In the genomic region with DNA sequence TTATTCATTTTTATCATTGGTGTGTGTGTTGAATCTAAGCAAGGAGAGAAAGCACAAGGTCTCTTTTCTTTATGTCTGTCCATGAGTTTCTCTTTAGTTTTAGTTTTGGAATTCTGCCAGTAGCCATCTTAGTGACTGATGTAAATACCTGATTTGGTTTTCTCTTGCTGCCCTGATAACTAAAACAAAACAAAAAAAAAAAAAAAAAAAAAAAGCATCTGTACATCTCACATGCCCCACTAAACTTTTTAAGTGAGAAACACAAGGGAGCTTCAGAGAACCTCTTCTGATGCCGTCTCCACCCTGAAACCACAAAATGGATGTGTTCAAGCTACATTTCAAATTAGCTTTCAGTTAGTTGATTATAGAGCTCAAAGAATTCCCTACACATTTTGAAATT, we compare ENCODE assay signal across 19 mouse cellular contexts.
DNase-seq lines count a peak whose midpoint lies in the region; ATAC-seq and TF ChIP-seq lines count a peak whose summit lies in the region.
"Had no signal": no experiment of that assay in that cellular context is flagged by ENCODE, and none has a peak within 500 bp of the region (broad histone marks: within the 10 kb centered on the region; RNA-seq: fewer than 3 reads in every experiment).

No protein-coding gene starts in this region.

- H3K27me3 ChIP-seq in heart, adult 2 months (ENCODE audit: control insufficient read depth, insufficient read depth, low read length): no peaks in the 10 kb centered on the region
- H3K27me3 ChIP-seq in heart, embryonic 12.5 days (replicated peaks): no peaks in the 10 kb centered on the region
- no peaks in the 10 kb centered on the region for H3K27me3 ChIP-seq in intestine, embryonic 16.5 days (replicated peaks; ENCODE audit: control insufficient read depth, insufficient read depth, low read length)
- H3K27me3 ChIP-seq: hindbrain, embryonic 12.5 days had no signal

- H3K27ac ChIP-seq in heart, adult 2 months: peak overlapping the region; percentile 32; the same call in 1 of the 2 replicates
- no peak overlapping the region for H3K27ac ChIP-seq in heart, embryonic 12.5 days (ENCODE audit: poor library complexity, severe bottlenecking)
- no peak overlapping the region for H3K27ac ChIP-seq in intestine, embryonic 16.5 days (ENCODE audit: low read length)
- H3K27ac ChIP-seq: embryonic facial prominence, embryonic 10.5 days; forebrain, embryonic 10.5 days; hindbrain, embryonic 12.5 days; hindbrain, postnatal 0 days had no signal

- H3K4me2 ChIP-seq in heart, embryonic 12.5 days: no peak overlapping the region
- no peak overlapping the region for H3K4me2 ChIP-seq in intestine, embryonic 16.5 days (ENCODE audit: low read depth, low read length)
- H3K4me2 ChIP-seq: hindbrain, embryonic 12.5 days had no signal

- H3K4me1 ChIP-seq in heart, adult 2 months (ENCODE audit: control insufficient read depth, insufficient read depth, low read length): peaks cover 9% of the 10 kb centered on the region
- H3K4me1 ChIP-seq in heart, embryonic 12.5 days (replicated peaks): peaks cover 31% of the 10 kb centered on the region
- peaks cover 12% of the 10 kb centered on the region for H3K4me1 ChIP-seq in intestine, embryonic 16.5 days (ENCODE audit: control insufficient read depth, insufficient read depth, low read length)

- no peaks in the 10 kb centered on the region for H3K9me3 ChIP-seq in heart, embryonic 12.5 days (replicated peaks)
- H3K9me3 ChIP-seq in intestine, embryonic 16.5 days (ENCODE audit: control insufficient read depth, low read length): no peaks in the 10 kb centered on the region
- H3K9me3 ChIP-seq: embryonic facial prominence, embryonic 10.5 days; forebrain, embryonic 10.5 days; hindbrain, embryonic 12.5 days had no signal

- TF ChIP-seq CTCF in heart, adult 2 months (IDR thresholded peaks at IDR 0.05): no peak

- no peaks in the 10 kb centered on the region for H3K79me2 ChIP-seq in heart, adult 2 months (replicated peaks; ENCODE audit: control insufficient read depth, insufficient read depth, low read length)

- no peak overlapping the region for H3K4me3 ChIP-seq in heart, adult 2 months
- no peak overlapping the region for H3K4me3 ChIP-seq in heart, embryonic 12.5 days
- no peak overlapping the region for H3K4me3 ChIP-seq in intestine, embryonic 16.5 days (ENCODE audit: low read length)
- H3K4me3 ChIP-seq: embryonic facial prominence, embryonic 10.5 days; erythroblast, embryonic 14.5 days; forebrain, embryonic 10.5 days; hindbrain, embryonic 12.5 days had no signal

- peaks cover 27% of the 10 kb centered on the region for H3K36me3 ChIP-seq in heart, adult 2 months (ENCODE audit: control insufficient read depth, insufficient read depth, low read length)
- H3K36me3 ChIP-seq in heart, embryonic 12.5 days: no peaks in the 10 kb centered on the region
- no peaks in the 10 kb centered on the region for H3K36me3 ChIP-seq in intestine, embryonic 16.5 days (ENCODE audit: control insufficient read depth, insufficient read depth, low read length)
- H3K36me3 ChIP-seq: embryonic facial prominence, embryonic 10.5 days; forebrain, embryonic 10.5 days; hindbrain, embryonic 12.5 days had no signal

- no peak for DNase-seq in heart, adult 2 months
- peak; percentile 42 for DNase-seq in CD4-positive helper T cell, adult 2 months (ENCODE audit: low read depth, low spot score)
- peak; percentile 7 for DNase-seq in T-cell, adult 2 months (ENCODE audit: low spot score)
- DNase-seq in naive thymus-derived CD4-positive, alpha-beta T cell, adult 2 months (ENCODE audit: low read depth): peak; percentile 47
- DNase-seq: adrenal gland, postnatal 10 days; cerebellum, adult 18-20 months; cerebellum, adult 9-11 months; cerebellum, postnatal 36 days; gastrocnemius, postnatal 36 days; heart, postnatal 4 days; kidney, adult 2 months had no signal

- no peak for TF ChIP-seq POLR2A in heart, adult 2 months (IDR thresholded peaks at IDR 0.05; ENCODE audit: insufficient read depth, low read depth, low read length)

- intact Hi-C loops in heart, adult 2 months (cut with DNase I): no loop called here

- no peak for ATAC-seq in heart, embryonic 12.5 days (ENCODE audit: insufficient number of reproducible peaks, low FRiP score)
- no peak for ATAC-seq in intestine, embryonic 16.5 days
- ATAC-seq: forebrain, embryonic 14.5 days; hindbrain, postnatal 0 days had no signal

- 97% methylated on average over 1 of the region's 1 CpGs for WGBS in heart, adult 2 months
- 92% methylated on average over 1 of the region's 1 CpGs for WGBS in heart, embryonic 12.5 days
- WGBS in intestine, embryonic 16.5 days: 93% methylated on average over 1 of the region's 1 CpGs

- TF ChIP-seq EP300 in heart, adult 2 months (IDR thresholded peaks at IDR 0.05; ENCODE audit: insufficient read depth, low read depth, low read length): no peak

- no peak overlapping the region for H3K9ac ChIP-seq in heart, adult 2 months (ENCODE audit: low read depth, low read length)
- H3K9ac ChIP-seq in heart, embryonic 12.5 days: no peak overlapping the region
- no peak overlapping the region for H3K9ac ChIP-seq in intestine, embryonic 16.5 days (ENCODE audit: low read depth, low read length)
- H3K9ac ChIP-seq: hindbrain, embryonic 12.5 days had no signal

Comparison
In these comparisons a context has a peak if more than half of its experiments do, and no peak if none do; other contexts are left out.
1. DNase-seq: peak in CD4-positive helper T cell, adult 2 months (single experiment), T-cell, adult 2 months (single experiment) and naive thymus-derived CD4-positive, alpha-beta T cell, adult 2 months (single experiment); none in heart, adult 2 months (0 of 2).